Mouse (Mus musculus) spleen, embryonic (tissue): Measurements from ENCODE around the gene Bmpr1a.

Source experiments
- CTCF ChIA-PET: fragments of 350-600 bp; sonication (Branson Sonifier 250); formaldehyde crosslinking; loops from one replicate; lab custom pipeline; 2022; lab: Charles Lee

Gene Bmpr1a

GRCm38 (mm10) chr14:34503325-34503647 lies at the start of gene Bmpr1a:
Gene Bmpr1a (minus strand): TSS chr14:34503341.
- CTCF ChIA-PET = no interaction called here

GRCm38 (mm10) chr14:34552226-34552625 lies 49.1 kb upstream of the Bmpr1a start:
- CTCF ChIA-PET = no interaction called here

- CTCF ChIA-PET = no interaction called here
Measured at GRCm38 (mm10) chr14:34549004-34549671, 46.0 kb upstream of the Bmpr1a start.

GRCm38 (mm10) chr14:34548391-34549001 lies 45.4 kb upstream of the Bmpr1a start:
- CTCF ChIA-PET = no interaction called here

- CTCF ChIA-PET = no interaction called here
Measured at GRCm38 (mm10) chr14:34544545-34544944, 41.4 kb upstream of the Bmpr1a start.

GRCm38 (mm10) chr14:34544001-34544400 lies 40.9 kb upstream of the Bmpr1a start:
- CTCF ChIA-PET = no interaction called here

GRCm38 (mm10) chr14:34543596-34543995 lies 40.5 kb upstream of the Bmpr1a start:
- CTCF ChIA-PET = no interaction called here

- CTCF ChIA-PET = no interaction called here
Measured at GRCm38 (mm10) chr14:34541896-34542295, 38.8 kb upstream of the Bmpr1a start.

GRCm38 (mm10) chr14:34540685-34541162 lies 37.6 kb upstream of the Bmpr1a start:
- CTCF ChIA-PET = no interaction called here

GRCm38 (mm10) chr14:34535883-34536282 lies 32.7 kb upstream of the Bmpr1a start:
- CTCF ChIA-PET = no interaction called here

- CTCF ChIA-PET = no interaction called here
Measured at GRCm38 (mm10) chr14:34533537-34533936, 30.4 kb upstream of the Bmpr1a start.

- CTCF ChIA-PET = no interaction called here
Measured at GRCm38 (mm10) chr14:34532536-34532935, 29.4 kb upstream of the Bmpr1a start.

GRCm38 (mm10) chr14:34528804-34529203 lies 25.7 kb upstream of the Bmpr1a start:
- CTCF ChIA-PET = no interaction called here

- CTCF ChIA-PET = no interaction called here
Measured at GRCm38 (mm10) chr14:34522701-34523100, 19.6 kb upstream of the Bmpr1a start, which contains the start of gene 9230112D13Rik. Gene 9230112D13Rik (minus strand): TSS chr14:34522801.

- CTCF ChIA-PET = interaction anchor here (0.6 kb wide), 1 partner anchor 29 kb away, joined by 19 read pairs; no protein-coding TSS in a partner anchor
Measured at GRCm38 (mm10) chr14:34517959-34518544, 14.9 kb upstream of the Bmpr1a start.

GRCm38 (mm10) chr14:34516960-34517577 lies 13.9 kb upstream of the Bmpr1a start:
- CTCF ChIA-PET = no interaction called here

- CTCF ChIA-PET = no interaction called here
Measured at GRCm38 (mm10) chr14:34515860-34516259, 12.7 kb upstream of the Bmpr1a start.

GRCm38 (mm10) chr14:34514120-34514519 lies 11.0 kb upstream of the Bmpr1a start:
- CTCF ChIA-PET = no interaction called here

- CTCF ChIA-PET = no interaction called here
Measured at GRCm38 (mm10) chr14:34512602-34513001, 9.5 kb upstream of the Bmpr1a start.

GRCm38 (mm10) chr14:34511901-34512300 lies 8.8 kb upstream of the Bmpr1a start:
- CTCF ChIA-PET = no interaction called here

GRCm38 (mm10) chr14:34508842-34509439 lies 5.8 kb upstream of the Bmpr1a start:
- CTCF ChIA-PET = no interaction called here
